Mouse (Mus musculus): ENCODE results near the gene Tnip1.

DNA sequence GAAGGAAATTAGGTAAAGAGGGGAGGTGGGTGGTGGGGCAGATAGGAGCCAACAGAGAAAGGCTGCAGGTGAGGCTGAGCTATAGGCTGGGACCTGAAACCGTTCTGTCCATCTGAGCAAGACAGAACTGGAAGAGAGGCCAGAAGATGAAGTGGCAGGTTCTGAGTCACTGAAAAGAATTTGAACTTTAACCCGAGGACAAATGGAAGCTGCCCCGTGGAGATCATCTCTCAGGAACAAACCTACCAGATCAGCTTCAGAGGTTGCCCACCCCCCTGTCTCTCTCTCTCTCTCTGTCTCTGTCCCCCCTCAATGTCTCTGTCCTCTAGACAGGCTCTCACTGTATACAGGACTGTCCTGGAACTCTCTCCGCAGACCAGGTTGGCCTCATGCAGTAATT is 63.1 kb downstream of the Tnip1 start:
- no peak for TF ChIP-seq CTCF (IDR thresholded peaks at IDR 0.05; ENCODE audit: borderline replicate concordance, insufficient read depth, low read length)
- TF ChIP-seq POLR2A (IDR thresholded peaks at IDR 0.05; ENCODE audit: low read depth, low read length) = no peak
